Mouse (Mus musculus): ENCODE data around the gene Gm10073.

Gm10073 gene

DNA sequence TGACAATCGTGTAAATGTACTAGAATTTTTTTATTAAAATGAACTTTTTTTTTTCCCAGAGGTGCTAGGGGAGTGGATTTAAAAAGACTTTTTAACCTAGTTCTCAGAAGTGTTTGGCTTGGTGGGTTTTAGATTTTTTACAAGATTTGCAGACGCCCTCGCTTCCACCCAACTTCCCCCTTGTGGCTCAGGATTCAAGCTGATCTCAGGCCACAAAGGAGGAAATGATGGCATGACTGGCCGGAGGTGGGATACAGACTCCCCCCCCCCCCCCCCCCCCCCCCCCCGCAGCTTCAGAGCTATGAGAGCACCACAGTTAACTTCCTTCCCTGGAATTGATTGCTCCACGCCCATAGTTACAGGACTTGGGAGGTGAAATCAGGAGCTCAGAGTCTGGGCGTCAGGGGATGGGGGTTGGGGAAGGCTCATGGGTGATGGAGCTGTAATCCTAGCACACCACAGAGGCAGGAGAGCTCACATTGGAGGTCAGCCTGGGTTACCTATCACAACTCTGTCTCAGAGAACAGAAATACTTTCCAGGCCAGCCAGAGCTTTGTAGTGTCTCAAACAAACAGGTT lies 17.1 kb downstream of the Gm10073 start:
- DNase-seq (ENCODE audit: low spot score) = no peak

DNA sequence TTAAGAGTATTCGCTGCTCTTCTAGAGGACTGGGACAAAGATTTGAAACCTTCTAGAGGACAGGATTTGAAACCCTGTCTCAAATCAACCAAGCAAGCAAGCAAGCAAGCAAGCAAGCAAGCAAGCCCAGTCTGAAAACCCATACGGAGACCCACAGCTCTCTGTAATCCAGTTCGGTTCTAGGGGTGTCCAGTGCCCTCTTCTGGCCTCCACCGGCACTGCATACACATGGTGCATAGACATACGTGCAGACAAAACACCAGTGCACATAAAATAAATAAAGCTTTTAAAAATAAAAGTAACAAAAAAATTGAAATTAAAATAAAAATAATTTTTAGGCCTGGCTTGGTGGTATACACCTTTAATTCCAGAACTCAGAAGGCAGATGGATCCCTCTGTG lies 19.2 kb downstream of the Gm10073 start:
- no peak for DNase-seq (ENCODE audit: low spot score)

DNA sequence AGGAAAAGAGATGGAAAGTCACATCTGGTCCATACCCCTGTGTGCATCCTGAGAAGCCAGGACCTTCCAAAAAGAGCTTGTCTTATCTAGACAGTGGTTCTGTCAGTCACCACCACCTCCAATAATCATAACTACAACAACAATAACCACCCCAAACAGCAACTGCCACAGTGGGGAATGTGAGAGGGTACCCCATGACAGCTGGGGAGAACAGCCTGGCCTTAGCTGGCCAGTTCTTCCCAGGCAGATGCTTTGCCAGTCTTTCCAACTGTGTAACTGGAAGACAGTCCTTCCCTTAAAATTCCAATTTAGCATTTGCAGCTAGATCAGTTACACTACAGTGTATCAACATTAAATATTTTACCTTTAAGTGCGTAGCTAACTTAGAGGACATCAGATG lies 22.4 kb downstream of the Gm10073 start:
- DNase-seq (ENCODE audit: low spot score) = no peak

DNA sequence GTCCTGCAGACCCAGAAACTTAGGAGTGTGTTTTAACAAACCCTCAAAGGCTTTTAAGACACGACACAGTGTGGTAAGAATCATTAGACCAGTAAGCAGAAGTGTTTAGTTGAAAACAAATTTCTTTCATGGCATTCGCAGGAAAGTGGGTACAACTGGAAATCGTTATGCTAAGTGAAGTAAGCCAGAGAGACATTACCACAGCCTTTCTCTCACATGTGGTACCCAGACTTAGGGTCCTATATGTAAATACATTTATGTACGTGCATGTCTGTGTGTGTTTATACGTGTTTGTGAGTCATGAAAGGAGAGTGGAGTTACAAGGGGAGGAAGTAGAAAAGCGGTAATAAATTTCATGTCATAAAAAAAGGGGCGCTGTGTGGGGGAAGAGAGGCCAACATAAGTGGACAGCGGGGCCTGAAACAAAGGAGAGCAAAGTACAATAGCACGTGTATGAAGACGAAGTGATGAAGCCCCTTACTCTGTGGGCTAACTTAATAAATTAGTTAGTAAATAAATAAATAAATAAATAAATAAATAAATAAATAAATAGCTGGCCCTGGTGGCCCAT lies 24.8 kb downstream of the Gm10073 start:
- DNase-seq (ENCODE audit: low spot score) = no peak

DNA sequence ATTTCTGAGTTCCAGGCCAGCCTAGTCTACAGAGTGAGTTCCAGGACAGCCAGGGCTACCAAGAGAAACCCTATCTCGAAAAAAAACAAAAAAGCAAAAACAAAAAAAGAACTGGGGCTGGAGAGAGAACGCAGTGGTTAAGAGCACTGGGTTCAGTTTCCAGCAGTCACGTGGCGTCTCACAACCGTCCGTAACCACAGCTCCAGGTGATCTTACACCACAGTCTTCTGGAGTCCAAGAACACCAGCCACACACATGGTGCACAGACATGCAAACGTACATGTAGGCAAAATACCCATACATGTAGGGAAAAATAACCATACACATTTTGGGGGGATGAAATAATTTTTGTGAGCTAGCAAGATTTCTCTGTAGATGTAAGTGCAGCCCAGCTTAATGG lies 26.5 kb downstream of the Gm10073 start:
- no peak for DNase-seq (ENCODE audit: low spot score)

DNA sequence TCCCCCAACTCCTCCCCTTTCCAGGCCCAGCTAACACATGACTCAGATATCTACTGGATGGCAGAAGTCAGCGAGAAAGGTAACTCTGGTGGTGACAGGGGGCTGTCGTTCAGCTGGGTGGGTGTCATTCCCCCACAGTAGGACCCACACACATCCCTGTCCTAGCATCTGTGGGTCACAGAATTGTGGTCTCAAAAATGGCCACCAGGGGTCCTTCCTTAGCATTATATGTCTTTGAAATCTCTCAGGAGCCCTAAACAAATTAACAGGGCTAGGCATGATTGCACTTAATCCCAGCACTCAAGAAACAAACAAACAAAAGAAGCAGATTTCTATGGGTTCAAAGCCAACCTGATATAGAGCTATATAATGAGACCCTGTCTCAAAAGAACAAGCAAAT lies 28.1 kb downstream of the Gm10073 start:
- DNase-seq (ENCODE audit: low spot score) = no peak

DNA sequence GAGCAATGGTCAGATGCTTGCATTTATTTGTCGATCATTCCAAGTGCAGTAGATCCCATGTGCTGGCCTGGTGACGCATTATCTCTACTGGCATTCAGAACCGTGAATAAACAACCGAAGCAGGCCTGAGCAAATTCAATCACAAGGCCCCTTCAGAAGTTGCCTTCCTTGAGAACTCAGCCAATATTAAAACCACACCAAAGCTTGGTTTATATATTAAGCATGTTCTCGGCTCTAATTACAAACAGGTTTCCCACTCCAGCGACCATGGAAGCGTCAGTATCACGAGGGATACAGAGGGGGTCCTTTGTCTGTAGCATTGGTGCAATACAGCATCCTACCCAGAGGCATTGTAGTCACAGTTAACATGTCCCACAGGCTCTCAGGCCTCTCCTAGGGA lies 30.2 kb downstream of the Gm10073 start:
- no peak for DNase-seq (ENCODE audit: low spot score)

DNA sequence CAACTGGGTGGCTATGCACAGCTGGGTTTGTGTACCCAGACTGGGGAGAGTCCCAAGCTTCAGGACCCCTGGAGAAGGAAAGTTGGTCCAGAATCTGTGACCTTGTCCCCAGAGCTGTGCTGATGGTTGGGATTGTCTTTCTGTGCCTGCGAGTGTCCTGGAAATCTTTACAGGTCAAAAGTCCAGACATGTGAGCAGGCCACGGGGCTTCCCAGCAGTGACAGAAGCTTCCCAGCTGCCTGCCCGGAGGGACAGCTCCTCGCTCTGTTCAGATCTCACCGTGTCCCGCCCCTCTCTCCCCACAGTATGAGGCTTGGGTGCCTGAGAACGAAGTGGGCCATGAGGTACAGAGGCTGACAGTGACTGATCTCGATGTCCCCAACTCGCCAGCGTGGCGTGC lies 32.3 kb downstream of the Gm10073 start:
- no peak for DNase-seq (ENCODE audit: low spot score)

DNA sequence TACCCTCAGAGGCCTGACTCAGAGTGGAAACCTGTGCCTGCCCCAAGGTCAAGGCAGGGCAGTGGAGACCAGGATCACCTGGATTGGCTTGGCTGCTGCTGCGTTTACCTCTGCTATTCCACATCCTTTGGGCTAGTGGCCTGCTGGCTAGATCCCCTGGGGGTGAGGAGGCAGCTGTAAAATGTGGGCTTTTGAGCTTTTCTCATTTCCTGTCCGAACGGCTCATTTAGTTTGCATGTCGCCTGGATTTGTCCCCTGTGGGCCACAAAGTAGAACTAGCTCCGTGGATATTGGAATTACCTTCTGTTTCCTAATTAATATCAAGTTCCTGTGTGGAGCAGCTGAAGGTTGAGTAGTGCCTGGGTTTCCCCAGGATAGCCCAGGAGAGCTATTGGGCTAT lies 34.1 kb downstream of the Gm10073 start:
- DNase-seq (ENCODE audit: low spot score) = no peak

DNA sequence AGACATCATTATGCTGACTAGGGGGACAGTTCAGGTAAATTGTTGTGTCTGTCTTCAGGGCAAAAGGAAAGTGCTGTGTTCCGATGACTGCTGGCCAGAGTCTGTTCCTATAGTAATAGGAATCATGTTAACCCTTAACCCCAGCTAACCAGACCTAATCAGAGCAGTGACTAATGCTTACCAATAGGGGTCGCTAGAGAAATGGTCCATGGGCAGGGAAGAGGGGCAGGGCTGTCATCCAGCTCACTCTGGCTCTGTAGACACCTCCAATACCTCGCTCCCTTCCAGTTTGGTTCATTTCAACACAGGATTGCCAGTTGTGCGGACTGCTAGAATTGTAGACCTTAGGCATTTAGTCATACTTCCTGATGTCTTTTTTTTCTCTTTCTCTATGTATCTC lies 37.8 kb downstream of the Gm10073 start:
- no peak for DNase-seq (ENCODE audit: low spot score)

DNA sequence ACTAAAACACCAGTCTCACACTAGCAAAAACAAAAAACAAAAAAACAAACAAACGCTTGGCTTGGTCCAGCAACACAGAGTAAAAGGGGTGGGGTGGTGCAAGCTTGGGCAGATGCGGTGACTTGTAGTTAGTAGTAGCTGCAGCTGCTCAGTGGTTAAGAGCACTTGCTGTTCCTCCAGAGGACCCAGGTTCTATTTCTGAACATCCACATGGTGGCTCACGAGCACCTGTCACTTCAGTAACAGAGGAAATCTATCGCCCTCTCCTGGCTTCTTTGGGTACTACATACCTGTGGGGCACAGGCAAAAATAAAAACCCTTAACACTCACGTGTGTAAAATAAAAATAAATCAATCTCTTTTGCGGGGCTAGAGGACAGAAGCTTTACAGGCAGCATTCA lies 38.8 kb downstream of the Gm10073 start:
- DNase-seq (ENCODE audit: low spot score) = peak; percentile 83

DNA sequence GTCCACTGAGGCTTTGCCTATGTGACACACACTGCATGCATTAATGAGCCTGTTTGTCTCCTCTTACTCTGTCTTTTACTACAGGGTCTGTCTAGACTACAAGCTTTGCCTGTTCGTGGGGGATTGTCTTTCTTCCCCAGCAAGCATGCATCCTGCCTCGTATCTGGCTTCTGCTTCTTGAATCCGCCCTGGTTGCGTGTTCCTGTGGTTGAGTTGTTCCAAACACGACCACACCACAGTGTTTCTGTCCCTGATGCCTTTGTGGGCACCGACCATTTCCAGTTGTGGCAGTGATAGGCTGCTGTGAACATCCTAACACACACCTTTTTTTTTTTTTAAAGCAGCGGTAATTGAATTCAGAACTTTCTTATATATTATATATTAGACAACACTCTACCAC lies 39.6 kb downstream of the Gm10073 start:
- no peak for DNase-seq (ENCODE audit: low spot score)

DNA sequence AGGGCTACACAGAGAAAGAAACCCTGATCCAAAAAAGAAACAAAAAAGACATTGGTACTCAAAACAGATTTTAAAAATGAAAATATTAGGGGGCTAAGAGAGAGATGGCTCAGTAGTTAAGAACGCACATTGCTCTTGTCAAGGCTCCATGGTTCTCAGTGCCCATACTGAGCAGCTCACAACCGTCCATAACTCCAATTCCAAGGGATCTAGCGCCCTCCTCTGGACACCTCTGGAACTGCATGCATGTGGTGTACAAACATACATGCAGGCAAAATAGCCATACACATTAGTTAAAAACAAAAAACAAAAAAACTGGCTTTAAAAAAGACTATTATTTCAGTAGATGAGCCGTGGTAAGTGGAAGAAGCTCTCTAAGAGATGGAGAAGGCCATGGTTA lies 42.7 kb downstream of the Gm10073 start:
- DNase-seq (ENCODE audit: low spot score) = no peak

DNA sequence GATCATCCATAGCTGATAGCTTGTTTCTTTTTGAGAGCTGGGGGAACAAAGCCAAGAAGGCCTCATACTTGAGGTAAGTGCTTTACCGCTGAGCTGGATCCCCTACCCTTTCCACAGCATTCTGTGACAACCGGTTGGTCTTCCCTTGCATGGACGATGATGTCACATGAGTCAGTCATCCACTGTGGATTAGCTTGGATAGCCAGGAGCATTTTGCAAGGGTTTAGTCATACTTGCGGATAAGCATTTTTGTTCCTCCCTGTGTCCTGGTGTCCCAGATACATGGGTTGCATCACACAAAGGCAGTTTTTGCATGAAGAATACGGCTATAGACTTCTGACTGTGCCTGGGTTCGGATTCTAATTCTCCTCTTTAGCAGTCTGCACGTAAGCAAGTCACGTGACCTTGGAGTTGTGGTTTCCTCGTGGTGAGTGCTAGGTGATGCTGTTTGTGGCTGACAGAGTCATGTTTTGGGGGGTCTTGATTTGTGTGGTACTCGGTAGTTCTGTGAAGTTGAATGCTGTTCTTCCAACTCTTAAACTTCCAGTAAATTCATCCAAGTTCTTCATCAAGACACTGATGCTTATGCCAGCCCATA lies 43.3 kb downstream of the Gm10073 start:
- no peak for DNase-seq (ENCODE audit: low spot score)

DNA sequence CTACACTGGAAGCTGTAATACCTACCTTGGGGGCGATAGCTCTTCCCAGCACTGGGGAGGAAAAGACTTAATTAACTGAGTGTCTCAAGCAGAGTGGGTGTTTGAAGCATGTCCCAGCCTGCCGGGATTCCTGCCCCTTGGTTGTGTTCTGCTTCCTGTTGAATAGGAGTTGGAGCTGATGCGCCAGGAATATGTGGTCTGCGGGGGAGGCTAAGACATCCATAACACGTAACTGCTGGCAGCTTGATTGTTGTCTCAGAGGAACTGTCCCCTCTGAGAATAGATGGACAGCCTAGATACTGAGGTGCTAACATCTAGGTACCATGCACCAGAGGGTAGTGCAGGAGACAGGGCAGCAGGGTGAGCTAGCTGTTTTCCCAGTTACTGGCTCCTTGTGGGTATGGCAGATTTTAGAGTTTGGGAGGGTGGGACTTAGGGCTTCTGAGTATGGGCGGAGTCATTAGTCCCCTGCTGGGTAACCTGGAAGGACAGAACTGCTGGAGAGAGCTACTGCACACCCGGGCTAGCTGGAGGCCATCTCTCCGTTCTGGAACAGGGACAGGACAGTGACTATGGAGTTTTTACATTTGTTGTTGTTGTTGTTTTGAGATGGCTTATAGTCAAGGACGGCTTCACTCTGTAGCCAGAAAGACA lies 44.5 kb downstream of the Gm10073 start:
- no peak for DNase-seq (ENCODE audit: low spot score)

DNA sequence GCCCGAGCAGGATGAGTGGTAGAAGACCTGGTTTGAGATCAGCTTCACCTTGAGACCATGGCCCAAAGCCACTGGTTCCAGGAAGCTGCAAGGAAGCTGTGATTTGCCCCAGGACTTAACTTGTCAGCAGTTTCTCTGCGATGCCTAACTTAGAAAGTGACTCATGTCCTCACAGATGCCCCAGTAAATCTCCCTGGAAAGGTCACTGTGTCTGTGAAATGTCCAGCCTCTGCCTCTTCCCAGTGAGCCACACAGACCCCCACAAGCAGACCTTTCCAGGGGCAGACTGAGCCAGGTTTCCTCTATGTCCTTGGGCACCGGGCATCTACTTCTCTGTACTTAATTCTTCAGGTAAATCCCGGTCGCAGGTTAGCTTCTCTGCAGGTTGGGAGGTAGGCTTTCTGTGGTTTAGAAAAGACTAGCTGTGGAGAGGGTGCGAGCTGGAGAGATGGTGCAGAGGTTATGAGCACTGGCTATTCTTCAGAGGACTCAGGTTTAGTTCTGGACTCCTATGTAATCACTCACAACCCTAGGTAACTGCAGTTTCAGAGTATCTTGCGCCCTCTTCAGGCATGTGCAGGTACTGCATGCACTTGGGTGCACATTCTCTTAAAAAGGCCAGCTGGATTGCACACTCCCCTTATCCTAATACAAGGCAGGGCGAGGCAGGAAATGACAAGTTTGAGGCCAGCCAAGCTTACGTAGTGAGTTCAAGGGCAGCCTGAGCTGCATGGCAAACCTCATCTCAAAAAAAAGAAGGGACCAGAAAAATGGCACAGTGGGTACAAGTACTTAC lies 45.8 kb downstream of the Gm10073 start:
- no peak for DNase-seq (ENCODE audit: low spot score)

DNA sequence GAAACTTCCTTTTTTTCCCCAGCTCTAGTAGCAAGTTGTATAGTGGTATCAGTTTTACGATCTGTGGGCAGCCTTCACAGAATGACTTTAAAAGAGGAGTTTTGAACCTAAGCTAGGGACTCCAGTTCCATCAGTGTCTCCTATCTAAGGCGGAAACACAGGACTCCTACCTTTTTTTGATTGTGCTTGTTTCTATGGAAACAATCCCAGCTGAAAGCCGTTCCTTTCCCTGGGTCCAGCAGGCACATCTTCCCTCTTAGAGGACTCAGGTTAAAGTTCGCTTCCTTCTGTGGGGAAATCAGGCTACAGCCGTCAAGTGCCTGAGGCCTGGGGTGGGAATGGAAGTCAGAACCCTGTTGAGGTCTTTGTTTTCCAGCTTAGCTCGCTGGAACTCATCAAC lies 46.5 kb downstream of the Gm10073 start:
- no peak for DNase-seq (ENCODE audit: low spot score)

Measured in urinary bladder, postnatal 14 days (tissue).